Mouse (Mus musculus): Measurements from ENCODE around the gene Prph.

- TF ChIP-seq POLR2A (IDR thresholded peaks at IDR 0.05; ENCODE audit: low read depth, low read length) = no peak
- no peak for TF ChIP-seq CTCF (IDR thresholded peaks at IDR 0.05; ENCODE audit: borderline replicate concordance, insufficient read depth, low read length)
These were observed 18.6 kb upstream of the Prph start for GRCm38 (mm10) chr15:99036249-99036905.

All from embryonic fibroblast, embryonic 13.5 days (primary cell).